Mouse (Mus musculus) erythroblast, embryonic 14.5 days (primary cell): ENCODE measurements around the gene D17Wsu92e.

Experiments used
- GATA1 ChIP-seq: IDR thresholded peaks from 2 replicates; pipeline ENCODE4 v1.6.1; 2012; ENCODE audit warnings: low read length, inconsistent platforms, mixed read lengths
- TAL1 ChIP-seq: IDR thresholded peaks from 3 replicates; pipeline ENCODE4 v1.6.1; 2012; ENCODE audit warnings: low read length, inconsistent platforms, mixed read lengths

DNA sequence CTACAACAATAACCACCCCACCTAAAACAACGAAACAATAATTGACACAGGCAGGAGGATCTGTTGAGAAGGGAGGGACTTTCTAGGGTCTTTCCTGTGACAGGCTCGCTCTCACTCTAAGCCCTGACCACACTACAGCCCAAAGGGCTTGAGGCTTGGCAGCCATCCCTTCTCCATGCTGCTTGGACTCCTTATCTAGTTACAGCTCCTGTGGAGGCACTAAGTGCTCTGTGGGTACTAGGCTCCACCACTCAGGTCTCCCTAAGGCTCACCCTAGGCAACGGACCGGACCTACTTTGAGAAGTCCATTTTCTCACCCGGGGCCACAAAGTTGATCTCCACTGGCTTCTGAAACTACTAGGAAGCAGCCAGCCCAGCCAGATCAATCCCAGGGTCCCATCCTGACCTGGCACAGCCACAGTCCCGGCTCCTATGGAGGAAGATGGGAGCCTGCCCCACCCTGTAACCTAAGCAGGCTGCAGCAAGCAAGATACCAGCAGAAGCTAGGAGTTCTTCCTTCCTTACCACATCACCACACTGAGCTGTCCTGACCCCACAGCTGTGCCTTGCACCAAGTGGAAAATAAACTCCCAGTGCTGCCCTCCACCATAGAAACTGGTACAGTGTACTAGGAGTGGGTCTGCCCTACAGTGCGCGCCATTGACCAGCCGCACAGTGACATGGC lies 41.6 kb downstream of the D17Wsu92e start:
- peak; percentile 56 for TF ChIP-seq TAL1
- TF ChIP-seq GATA1: peak; percentile 8; the same call in 1 of the 2 replicates
